Mouse (Mus musculus): ENCODE data around the gene Sprr2f.

Gene Sprr2f

DNA sequence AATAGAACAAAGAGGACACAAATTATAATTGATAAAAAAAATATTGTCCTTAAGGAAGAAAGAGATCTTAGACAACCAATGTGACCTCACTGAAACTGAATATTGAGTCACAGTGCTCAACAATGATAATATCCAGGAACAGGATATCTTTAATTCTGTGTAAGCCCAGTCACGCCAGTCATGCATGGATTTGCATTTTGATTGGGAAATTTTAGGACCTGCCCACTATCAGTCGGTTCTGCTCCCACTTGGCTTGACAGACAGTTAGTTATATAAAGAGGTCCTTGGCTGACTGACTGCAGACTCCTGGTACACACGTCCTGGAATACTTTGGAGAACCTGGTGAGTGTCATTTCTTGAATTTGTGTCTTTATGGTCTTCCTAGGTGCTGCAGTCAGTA, at the start of gene Sprr2f:
Gene Sprr2f, plus strand, starts transcription at position 301 of the 400 bp plus-strand sequence.
- no peak for DNase-seq

GRCm38 (mm10) chr3:92316320-92316719, 48.7 kb upstream of the Sprr2f start, which contains the start of gene Sprr2b:
Gene Sprr2b (plus strand): TSS chr3:92316620.
- DNase-seq = no peak

DNA sequence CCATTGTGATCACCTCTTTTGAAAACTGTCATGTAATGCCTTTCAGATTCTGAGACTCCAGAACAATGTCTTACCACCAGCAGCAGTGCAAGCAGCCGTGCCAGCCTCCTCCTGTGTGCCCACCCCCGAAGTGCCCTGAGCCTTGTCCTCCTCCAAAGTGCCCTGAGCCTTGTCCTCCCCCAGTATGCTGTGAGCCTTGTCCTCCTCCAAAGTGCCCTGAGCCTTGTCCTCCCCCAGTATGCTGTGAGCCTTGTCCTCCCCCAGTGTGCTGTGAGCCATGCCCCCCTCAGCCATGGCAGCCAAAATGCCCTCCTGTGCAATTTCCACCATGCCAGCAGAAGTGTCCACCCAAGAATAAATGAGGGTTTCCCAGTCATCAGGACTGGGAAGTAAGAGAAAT, 47.6 kb upstream of the Sprr2f start:
- no peak for DNase-seq

DNA sequence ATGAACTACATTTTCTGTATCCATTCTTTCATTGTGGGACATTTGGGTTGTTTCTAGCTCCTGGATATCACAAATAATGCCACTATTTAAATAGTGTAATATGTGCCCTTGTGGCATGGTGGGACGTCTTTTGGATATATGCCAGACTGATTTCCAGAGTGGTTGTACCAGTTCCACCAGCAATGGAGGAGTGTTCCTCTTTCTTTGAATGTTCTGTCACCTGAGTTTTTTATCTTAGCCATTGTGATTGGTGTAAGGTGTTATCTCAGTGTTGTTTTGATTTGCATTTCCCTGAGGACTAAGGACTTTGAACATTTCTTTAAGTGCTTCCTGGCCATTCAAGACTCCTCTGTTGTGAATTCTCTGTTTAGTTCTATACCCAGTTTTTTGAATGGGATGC, 28.7 kb upstream of the Sprr2f start:
- DNase-seq = no peak

- DNase-seq = no peak
Observed at GRCm38 (mm10) chr3:92338840-92339239, 26.1 kb upstream of the Sprr2f start, which contains the start of gene Sprr2d. Gene Sprr2d (plus strand): TSS chr3:92339140.

- DNase-seq = no peak
Observed at GRCm38 (mm10) chr3:92351843-92352242, 13.1 kb upstream of the Sprr2f start, which contains the start of gene Sprr2e. Gene Sprr2e (plus strand): TSS chr3:92352143.

- DNase-seq = no peak
Observed at GRCm38 (mm10) chr3:92361619-92362018, 3.4 kb upstream of the Sprr2f start.

DNA sequence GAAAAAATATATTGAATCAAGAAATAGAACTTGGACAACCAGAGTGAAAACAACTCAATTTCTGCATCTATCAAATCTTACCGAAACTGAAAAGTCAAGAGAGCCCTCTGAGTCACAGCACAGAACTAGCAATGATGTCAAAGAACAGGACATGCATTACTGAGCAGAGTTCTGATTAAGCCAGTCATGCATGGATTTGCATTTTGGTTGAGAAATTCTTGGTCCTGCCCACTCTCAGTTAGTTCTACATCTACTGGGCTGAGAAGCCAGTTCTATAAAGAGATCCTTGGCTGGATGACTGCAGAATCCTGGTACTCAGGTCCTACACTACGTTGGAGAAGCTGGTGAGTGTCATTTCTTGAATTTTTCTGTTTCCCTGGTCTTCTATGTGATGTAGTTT, 8.6 kb downstream of the Sprr2f start:
- no peak for DNase-seq

DNA sequence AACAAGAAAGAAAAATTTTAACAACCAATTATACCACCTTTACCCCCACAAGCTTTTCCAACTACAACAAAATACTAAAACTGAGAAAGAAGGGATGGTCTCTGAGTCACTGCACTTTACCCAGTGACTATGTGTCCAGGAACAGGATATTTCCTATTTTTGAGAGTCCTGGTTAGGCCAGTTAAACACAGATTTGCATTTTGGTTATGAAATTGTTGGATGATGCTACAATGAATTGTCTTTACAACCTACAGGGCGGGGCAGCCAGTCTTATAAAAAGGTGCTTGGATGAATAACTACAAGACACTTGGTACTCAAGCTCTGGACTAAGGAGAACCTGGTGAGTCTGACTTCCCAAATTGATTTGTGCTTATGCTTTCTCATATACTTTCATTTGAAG, 20.4 kb downstream of the Sprr2f start, which contains the start of gene Sprr2h:
Gene Sprr2h, plus strand, starts transcription at position 301 of the 400 bp plus-strand sequence.
- DNase-seq = no peak

DNA sequence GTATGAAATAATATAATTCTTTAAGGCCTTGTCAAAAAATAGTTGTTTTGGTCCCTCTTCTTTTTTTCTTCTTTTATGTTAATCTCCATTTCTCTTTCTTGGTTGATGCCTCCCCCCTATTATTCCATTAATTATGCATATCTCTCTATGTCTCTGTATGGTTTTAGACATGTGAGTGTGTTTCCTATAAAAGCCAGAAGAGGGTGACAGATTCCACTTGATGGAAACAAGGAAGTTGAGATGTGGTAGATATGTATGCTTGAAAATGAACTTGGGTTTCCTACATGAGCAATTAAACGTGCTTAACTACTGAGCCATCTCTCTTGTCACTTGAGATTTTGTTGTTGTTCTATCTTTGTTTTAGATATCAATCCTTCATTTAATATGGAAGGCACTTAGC, 29.3 kb downstream of the Sprr2f start:
- no peak for DNase-seq

DNA sequence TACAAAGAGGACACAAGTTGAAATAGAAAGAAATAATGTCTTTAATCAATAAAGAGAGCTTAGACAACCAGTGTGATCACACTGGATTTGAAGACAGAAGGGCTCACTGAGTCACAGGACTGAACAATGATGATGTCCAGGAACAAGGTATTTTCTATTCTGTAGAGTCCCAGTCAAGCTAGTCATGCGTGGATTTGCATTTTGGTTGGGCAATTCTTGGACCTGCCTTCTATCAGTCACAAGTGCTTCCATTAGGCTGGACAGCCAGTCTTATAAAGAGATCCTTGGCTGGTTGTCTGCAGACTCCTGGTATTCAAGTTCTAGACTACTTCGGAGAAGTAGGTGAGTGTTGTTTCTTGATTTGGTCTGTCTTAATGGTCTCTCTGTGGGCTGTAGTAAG, 42.7 kb downstream of the Sprr2f start, which contains the start of gene Sprr2i:
Gene Sprr2i, plus strand, starts transcription at position 301 of the 400 bp plus-strand sequence.
- DNase-seq = no peak
